Mouse (Mus musculus) inflammation-experienced regulatory T-cells, adult 6 months (primary cell): ENCODE data around the gene Ptprg. TPM values are rescaled to one million over a fixed set of nuclear protein-coding genes. Genes with fewer than 3 reads are reported as not detected.

Source experiments
- ATAC-seq: one replicate; pipeline ENCODE4 v1.8.0; 2017
- polyA plus RNA-seq, 3 experiments: library from polyadenylated mRNA; unstranded; fragments of 100-300 nt; shearing (Covaris generic); gene quantifications; one replicate each; pipeline ENCODE4 v1.2.1; 2017

The Ptprg gene
- polyA plus RNA-seq, 3 experiments from 2014 or later, result 0.24 TPM; not detected in 2

DNA sequence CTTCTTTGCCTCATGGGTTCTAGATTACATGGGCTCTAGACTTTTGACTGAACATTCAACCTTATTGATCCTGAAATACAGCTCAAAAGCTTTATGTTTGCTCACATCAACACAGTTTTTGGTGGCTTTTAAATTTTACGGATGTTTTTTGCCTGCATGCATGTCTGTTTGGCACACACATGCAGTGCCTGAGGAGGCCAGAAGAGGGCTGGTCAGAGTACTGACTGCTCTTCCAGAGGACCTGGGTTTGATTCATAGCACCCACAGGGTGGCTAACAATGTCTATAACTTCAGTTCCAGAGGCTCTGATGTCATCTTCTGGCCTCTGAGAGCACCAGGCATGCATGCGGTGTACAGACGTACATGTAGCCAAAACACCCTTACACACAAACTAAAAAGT lies 12.0 kb downstream of the Ptprg start:
- no peak for ATAC-seq

DNA sequence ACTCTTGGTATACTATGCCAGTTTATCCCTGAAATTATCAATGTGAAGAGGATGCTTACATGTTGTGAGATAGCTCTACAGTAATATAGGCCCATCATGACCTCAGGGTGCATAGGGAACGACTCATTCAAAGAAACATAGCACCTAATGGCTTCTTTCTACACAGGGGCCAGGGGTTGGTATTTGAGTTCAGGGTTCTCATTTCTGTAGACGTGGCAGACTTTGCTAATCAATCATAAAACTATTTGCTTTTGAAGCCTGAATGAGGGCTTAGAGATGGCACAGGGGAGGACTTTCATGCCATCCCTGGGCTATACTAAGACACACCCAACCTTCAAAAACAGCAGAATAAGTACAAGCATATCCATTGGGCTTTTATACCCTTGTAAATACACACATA lies 16.4 kb downstream of the Ptprg start:
- ATAC-seq, result no peak

DNA sequence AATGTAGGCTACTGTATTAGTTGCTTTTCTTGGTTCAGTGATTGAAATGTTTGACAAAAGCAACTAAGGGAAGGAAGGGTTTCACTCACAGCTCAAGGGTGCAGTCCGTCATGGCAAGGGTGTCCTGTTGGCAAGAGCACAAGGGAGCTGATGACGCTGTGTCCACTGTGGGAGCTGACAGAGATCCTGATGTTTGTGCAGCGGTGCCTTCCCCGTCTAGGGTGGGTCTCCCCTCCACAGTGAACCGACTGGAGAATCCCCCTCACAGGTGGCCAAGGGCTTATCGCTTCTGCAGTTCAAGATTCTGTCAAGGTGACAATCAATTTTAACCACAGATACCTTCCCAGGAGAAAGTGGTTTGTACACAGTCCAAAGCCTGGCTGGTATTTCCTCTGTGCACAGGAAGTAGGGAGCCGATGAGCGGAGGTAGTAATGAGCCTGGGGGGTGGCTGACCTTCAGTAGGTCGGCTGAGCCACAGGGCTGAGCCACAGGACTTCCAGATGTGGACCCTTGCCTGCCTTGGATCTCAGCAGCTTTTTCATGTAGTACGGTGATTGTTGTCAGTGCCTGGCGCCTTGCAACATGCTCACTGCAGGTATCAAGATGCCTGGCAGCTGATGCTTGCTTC lies 18.5 kb downstream of the Ptprg start:
- ATAC-seq, result no peak

DNA sequence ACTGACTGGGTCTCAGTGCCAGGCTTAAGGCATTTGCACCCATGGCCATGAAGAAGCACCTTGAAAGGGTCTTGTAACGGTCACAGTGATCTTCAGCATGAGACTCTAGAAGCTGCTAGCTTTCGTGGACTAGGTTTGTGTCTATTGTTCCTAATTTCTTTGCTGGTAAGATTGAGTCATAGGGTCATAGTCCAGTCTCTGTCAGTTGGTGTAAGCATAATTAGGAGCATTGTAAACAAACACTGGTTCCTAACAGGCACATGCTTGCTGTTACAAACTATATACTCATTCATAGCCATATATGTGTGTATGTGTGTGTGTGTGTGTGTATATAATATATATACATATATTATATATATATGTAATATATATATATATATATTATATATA lies 19.1 kb downstream of the Ptprg start:
- no peak for ATAC-seq

DNA sequence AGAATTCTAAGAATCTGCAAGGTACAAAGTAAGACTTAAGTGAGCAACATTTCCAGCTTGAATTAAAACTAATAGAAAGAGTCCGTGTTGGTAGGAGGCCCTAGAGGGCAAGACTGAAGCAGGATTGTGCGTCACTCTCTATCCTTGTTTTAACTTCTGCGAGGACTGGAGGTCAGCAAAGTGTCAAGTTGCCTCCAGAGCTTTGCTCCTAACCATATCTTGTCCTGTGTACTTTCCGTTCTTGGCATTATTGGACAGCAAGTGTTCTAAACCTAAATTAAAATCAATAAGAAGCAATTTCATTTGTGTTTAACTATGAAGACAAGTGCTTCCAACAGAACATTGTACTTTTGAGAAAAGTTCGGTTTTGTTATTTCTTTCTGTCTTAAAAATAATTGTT lies 20.4 kb downstream of the Ptprg start:
- no peak for ATAC-seq

DNA sequence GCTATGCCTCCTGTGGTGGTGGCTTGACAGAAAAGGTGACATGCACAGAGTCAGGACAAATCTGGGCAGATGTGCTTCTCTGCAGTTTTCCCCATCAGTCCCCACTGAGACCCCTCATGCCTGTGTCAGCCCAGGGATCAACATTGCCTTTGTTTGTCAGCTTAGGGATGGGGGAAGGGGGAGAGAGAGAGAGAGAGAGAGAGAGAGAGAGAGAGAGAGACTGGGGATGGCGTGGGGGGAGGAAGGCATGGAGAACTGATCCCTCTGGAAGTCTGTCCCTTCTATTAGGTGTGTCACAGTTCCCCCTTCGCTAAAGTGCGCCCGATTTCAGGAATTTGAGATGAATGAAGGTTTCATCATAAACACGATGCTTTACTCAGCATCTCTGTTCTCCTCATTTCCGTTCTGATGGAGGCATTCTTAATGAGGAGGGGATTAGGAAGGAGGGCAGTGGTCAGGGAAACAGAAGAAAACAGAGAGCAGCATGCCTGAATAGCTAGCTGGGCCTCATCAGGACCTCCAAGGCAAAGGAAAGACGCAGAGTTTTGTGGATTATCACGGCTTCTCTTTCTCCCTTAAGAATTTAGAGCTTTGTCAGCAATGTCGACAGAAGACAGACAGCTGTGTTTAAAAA lies 24.1 kb downstream of the Ptprg start:
- no peak for ATAC-seq

DNA sequence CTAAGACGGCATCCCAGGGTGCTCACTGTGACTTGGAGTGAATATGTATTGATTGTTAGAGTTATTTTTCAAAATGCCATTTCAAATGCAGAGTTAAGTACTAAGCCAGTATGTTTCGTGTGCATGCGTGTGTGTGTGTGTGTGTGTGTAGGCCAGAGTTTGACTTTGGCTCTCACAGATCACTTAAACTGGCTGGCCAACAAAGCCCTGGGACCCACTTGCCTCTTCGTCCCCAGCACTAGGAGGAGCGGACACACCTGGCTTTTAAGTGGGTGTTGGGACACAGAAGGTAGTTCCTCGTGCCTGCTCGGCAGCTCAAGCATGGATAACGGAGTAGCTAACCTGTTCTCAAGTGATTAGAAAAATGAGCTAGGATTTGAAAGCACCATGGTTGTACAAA lies 24.6 kb downstream of the Ptprg start:
- ATAC-seq, result no peak

DNA sequence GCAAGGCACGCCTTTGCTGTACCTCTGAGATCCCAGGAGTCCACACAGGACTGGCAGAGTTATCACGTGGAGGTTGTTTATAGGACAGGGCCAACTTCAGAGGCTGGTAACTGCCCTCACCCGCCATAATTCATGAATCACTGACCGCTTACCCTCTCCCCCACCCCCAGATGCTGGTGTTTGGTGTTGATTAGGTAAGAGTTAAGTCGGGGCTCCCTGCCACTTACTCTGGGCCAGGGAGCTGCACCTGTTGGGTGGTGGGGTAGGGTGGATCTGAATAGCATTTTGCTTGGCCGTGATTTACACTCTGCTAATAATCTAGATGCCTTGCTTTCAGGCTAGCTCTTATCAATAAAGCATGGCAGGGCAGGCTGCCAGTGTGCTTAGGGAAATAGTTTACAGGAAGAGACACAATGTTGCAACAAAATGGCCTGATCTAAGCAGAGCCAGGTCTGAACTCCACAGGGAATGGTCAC lies 25.2 kb downstream of the Ptprg start:
- ATAC-seq, result no peak

DNA sequence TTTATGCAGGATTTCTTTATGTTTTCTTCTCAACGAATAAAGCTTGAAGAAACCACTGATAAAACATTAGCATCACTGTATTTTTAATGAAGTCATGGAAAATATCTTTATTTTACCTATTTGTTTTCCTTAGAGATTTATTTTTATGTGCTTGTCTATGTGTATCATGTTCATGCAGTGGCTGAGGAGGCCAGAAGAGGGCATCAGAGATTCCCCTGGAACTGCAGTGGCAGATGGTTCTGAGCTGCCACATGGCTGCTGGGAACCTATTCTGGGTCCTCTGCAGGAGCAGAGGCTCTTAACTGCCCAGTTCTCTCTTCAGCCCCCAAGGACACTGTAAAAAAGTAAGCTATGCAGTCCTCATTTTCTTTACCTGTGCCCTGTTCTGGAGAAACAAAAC lies 26.6 kb downstream of the Ptprg start:
- no peak for ATAC-seq

DNA sequence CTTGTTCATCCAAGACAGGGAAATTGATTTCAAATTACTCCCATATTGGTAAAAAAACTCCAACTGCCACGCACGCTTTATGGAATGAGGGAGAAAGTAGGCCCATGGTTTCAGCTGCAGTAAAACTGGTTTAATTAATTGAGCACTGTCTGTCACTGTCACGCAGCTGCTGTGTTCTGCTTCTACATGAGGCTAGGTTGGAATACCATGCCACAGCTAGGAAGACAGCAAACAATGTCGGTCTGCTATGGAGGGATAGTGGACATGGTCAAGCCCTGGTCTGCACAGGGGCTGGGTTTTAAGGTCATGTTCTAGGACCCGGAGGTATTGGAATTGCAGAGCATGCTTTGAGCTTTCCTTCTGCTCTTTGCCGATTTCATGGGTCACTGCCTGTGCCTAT lies 30.9 kb downstream of the Ptprg start:
- no peak for ATAC-seq

DNA sequence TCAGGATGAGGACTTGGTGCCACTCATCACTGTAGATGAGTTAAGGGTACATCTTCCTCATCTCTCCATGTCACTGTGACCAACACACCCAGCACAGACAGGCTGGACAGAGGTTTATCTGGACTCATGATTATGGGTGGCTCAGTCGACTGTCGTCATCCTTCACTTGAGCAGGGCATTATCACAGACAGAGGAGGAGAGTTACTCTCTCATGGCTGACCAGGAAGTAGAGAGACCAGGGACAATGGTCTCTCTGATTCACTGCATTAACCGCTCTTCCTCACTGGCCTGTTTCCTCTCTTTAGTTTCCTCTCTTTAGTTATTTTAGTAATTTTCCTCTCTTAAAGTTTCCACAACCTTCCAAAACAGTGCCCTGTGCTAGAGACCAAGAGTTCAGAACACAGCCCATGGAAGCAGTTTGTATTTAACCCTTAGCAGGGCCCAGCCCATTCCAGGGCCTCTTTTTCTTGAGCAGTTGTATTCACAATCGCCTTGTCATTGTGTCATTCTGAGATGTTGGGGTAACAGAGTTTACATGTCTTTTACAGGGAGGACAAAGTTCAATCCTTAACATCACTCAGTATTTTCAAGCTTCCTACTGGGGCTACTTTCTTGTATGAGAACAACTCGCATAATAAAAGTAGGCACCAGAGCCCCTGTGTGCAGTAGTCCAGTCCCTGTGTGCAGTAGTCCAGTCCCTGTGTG lies 31.7 kb downstream of the Ptprg start:
- ATAC-seq, result no peak

DNA sequence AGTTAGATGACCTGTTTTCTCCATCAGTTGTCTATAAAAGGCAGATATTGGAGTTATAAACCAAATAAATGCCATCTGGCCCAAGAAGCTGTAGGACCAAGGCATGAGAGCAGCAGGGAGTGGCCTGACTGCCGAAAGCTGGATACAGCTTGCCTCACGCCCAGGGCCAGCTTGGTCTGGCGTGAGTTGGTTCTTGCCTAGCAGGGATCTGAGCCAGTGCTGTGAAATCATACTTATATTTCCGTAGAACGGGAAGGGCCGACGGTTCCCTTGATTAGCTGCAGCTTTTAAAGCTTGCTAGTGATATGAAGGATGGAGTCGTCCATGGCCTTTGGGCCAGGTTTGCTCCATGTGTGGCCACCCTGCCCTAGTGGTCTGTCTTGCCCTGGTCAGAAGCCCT lies 37.1 kb downstream of the Ptprg start:
- no peak for ATAC-seq

DNA sequence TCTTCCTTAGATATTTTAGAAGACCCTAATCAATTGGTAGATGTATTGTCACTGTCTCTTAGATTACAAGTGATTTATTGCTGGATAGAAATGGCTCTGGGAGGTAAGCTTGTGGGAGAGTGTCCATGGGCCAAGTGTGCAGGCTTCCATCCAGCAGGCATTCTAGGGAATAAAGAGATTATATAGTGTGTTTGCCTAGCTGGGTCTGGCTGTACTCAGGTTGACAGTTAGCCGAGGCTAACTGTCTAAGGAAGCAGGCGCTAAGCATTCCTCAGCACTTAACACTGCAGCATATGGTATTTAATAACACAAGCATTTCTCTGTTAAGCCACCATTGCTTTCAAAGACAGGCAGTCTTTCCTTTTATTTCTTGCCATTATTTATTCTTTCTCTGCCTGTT lies 39.3 kb downstream of the Ptprg start:
- ATAC-seq, result no peak

DNA sequence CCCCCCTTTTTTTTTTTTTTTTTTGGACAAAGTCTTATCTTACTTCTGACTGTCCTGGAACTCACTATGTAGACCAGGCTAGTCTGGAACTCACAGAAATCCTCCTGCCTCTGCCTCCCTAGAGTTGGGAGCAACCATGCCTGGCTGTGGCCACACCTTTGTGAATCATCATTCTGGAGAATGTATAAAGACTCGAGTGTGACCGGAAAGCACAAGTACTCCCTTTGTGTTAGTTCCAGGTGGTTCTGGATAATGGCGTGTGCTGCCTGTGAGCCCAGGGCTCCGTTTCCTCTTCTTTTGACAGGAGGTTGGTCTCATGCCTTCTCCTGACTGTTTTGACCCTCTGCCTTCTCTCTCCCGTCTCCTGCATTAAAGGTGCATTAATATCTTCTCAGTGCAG lies 41.0 kb downstream of the Ptprg start:
- ATAC-seq, result no peak

DNA sequence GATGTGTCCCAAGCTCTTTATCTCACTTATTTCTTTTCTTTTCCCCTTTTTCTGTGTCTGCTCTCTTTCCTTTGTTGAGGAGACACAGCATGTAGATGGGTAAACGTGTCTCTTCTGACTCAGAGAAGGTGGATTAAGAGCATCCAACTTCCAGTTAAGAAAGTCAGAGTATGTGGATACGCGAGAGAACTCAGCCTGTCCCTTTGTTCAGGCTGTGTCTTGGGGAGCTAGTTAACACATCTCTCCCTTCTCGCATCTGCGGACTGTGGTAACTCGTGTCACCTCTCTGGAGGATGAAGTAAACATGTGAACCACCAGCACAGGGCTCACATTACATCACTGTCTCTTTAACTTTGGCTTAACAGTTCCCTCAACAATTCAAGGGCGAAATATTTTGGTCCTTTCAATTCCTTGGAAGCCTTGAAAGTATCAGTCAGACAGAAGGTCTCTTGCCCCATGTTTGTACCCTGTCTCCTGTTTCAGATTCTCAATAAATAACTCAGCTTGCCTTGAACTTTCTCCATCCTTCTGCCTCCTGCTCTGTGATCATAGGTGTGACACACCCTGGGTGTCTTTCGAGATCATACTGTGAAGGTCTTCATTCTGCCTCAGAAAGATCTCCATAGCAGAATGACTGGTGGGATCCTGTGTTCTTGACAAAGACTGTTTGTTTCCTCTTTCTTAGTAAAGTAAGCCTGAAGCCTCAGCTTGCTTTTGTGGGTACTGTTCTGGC lies 51.0 kb downstream of the Ptprg start:
- no peak for ATAC-seq

DNA sequence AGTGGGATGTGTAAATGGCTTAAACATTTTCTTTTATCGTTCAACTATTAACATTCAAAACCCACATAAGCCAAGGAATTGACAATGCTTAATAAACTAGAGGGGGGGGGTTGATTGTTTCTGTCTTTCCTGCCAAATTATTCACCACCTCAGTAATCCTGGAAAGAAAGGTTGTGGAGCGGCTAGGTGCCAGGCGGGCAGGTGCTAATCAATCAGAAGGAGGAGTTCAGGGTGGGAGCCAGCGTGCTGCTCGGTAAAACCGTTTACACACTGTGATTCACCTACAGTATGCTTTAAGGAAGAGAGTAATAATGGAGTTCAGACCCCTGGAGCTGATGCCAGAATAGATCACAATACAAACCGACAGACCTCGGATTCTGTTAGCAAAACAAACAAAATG lies 55.0 kb downstream of the Ptprg start:
- ATAC-seq, result no peak

DNA sequence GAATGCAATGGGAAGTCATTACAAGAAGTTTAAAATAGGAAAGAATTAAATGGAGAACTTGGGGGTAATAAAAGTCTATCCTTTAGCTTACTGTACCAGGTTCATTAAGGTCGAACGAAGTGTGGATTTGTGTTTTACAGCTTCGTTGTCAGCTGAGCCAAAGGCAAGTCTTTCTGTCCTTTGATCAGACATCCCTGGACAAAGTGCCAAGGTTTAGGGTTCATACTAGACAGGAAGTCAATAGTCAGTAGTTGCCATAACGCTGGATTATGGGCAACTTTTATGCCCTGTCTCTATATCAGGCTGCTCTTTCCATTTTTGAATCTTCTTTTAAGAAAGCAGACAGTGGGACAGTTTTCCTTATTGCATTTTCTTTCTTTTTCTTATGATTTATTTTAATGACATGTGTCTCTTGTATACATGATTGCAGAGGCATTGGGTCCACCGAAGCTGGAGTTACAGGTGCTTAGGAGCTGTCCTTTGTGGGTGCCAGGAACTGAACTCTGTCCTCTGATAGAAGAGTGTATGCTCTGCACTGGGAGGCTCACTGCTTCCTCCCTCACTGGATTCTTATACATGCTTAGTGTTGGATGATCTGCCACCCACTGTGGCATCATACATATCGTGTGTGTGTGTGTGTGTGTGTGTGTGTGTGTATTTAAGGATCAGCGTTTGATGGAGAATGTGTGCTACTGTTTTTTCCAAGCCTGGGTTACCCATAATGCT lies 56.7 kb downstream of the Ptprg start:
- ATAC-seq, result no peak

DNA sequence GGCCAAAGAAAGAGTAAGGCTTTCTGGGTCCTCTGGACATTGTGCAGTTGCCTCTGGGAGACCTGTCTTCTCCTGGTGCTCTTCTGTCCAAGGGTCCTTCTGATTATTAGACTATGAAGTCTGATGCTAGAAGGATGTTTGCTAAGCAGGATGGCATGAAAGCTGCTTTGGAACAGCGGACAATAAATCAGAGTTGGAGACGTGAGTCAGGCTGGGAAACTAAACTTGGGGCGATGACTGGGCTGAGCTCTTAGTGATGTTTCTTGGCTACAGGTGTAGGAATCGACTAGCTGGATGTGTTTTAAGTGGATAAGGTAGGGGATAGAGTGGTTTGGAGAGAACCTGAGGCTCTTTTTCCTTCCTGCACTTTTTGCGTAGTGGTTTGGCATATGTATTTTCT lies 59.1 kb downstream of the Ptprg start:
- ATAC-seq, result no peak

DNA sequence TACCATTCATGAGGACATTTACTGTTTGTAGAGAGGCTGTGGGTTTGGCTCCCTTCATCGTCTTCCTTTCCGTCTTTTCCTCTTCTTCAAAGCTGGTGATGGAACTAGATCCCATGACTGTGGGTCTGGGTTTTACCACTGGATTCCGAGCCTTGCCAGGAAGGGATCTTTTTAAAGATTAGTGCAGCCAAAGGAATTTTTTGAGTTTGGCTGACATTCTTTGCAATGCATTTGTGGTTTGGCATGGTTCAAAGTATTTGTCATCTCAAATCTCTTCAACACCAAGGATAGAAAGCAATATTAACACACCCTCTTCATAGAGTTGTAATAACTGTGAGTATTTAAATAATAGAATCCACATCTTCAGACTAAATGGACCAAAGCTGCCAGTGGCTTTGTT lies 59.8 kb downstream of the Ptprg start:
- no peak for ATAC-seq

DNA sequence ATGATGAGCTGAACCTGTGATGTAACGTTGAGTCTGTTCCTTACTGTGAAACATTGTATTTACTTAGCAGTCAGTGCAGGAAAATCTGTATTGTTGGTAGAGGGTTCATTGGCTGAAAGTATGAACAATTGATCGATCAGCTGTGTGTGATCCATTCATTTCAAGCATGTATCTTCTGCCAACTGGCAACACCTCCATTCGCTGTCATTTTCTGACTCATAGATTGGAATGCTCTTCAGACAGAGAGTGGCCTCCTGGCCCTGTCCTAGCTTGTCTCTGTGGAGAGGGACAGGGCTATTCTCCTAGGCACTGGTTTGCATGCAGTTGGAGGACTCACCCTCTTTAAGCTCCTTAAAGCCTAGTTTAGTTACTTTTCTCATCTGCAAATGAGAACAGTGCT lies 62.4 kb downstream of the Ptprg start:
- ATAC-seq, result no peak

DNA sequence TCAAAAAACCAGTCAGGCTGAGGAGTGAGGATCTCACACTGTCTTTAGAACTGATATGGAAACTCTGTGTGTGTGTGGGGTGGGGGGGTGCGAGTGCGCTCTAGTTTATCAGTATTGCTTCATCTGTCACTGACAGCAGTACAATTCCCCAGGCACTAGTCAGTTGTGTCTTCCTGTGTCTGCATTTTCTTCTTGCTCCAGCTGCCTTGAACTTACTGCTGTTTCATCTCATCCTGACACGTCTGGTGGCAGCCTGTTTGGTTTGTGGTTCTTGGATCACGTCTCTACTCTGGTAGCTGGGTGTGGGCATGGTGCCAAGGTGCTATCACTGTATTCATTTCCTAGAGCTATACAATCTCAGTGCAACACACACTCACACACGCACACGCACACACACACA lies 64.0 kb downstream of the Ptprg start:
- ATAC-seq, result no peak

DNA sequence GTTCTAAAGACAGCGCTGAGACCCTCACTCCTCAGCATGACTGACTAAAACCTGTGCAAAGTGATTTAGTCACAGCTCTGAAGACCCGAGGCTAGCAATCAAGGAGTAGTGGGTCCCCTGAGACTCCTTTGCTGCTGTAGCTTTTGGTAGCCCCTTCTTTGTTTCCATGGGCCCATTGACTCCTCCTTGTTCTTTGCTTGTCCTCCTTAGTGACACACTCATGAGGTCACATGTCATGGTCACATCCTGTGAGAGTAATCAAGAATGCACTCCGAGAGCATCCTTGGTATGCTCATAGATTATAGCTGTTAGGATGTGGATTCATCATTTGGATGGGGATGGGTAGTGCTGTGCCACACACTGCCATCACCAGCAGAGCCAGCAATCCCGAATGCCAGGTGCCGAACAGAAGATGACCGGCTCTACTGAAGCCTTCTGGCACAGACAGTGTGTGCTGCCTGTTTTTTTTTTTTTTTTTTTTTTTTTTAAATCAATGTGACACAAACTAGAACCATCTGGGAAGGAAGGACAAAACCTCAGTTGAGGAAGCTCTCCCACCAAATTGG lies 64.9 kb downstream of the Ptprg start:
- ATAC-seq, result no peak

DNA sequence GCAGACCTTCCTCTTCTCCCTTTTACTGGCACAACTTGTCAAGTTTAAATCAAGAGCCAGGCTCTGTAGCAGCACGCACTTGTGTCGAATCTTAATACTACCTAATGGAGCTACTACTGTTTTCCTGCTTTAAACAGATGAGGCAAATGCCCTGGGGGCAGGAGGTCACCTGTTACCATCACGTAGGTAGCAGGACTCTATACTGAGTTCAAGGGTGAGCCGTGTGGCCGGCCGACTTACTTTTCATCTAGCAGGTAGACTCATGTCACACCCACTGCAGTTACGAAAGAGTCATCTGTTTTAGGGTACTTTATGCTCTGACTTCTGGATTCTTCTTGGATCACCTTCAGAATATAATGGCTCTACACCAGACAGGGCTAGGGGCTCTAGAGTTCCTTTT lies 66.3 kb downstream of the Ptprg start:
- ATAC-seq, result no peak
